ENCODE assay signal across 8 mouse cellular contexts in the genomic region with DNA sequence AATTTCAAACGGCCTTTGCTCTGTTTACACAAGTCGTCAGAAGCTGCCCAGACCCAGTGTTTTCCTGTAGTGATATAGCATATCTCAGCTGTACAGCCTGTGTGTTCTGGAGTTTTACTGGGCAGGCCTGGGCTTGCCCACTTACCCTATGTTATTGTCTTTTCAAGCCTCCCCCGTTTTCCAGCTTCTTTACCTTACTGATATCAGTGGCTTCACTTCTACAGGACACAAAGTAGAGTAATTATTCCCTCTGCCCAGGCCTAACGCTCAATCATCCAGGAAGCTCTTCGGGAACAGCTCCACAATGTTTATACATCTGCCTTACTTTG.
DNase-seq lines count a peak whose midpoint lies in the region; ATAC-seq and TF ChIP-seq lines count a peak whose summit lies in the region.

No protein-coding gene starts in this region.

- dilution Hi-C loops in CH12.LX (cut with MboI; ENCODE audit: extremely low pct_ligation_motif_present, extremely low pct_unique_long_range_greater_than_20kb, low sequenced_read_pairs) = no loop called here

- no peak for TF ChIP-seq EP300 in CH12.LX (IDR thresholded peaks at IDR 0.05; ENCODE audit: low read length)

- TF ChIP-seq CTCF in CH12.LX (conservative IDR thresholded peaks at IDR 0.05 in 1 of 2, IDR thresholded peaks at IDR 0.05 in 1 of 2; ENCODE audit: low read depth in 2 of 2, low read length in 2 of 2) = no peak

- DNase-seq in CH12.LX (ENCODE audit: extremely low read depth) (no peak), MN1 (ENCODE audit: low spot score) (no peak)
- DNase-seq in embryo, embryonic 9.5 days (ENCODE audit: extremely low spot score) = peak; percentile 7
- DNase-seq in left cerebral cortex, adult 9 months (ENCODE audit: low spot score in 2 of 2) = no peak
- no peak for DNase-seq in B cell, adult 2 months
- no peak for DNase-seq in layer of hippocampus, adult 11-12 months (ENCODE audit: low spot score)

- no peak overlapping the region for H3K4me3 ChIP-seq in CH12.LX (replicated peaks in 1 of 3; ENCODE audit: low read depth in 2 of 3, low read length in 2 of 3, poor library complexity in 1 of 3)
- no peak overlapping the region for H3K4me3 ChIP-seq in kidney, embryonic 15.5 days (replicated peaks)
- H3K4me3 ChIP-seq in lung, embryonic 15.5 days = no peak overlapping the region

- 11% methylated on average over 5 of the region's 5 CpGs for WGBS in kidney, embryonic 15.5 days
- 7% methylated on average over 5 of the region's 5 CpGs for WGBS in lung, embryonic 15.5 days

- peak overlapping the region; percentile 91 for H3K9ac ChIP-seq in CH12.LX (ENCODE audit: insufficient read depth, low read depth)
- no peak overlapping the region for H3K9ac ChIP-seq in kidney, embryonic 15.5 days
- no peak overlapping the region for H3K9ac ChIP-seq in lung, embryonic 15.5 days

- ATAC-seq in kidney, embryonic 15.5 days (replicated peaks; ENCODE audit: low FRiP score) = peak; percentile 79
- ATAC-seq in lung, embryonic 15.5 days (ENCODE audit: borderline replicate concordance, extremely low read depth, low FRiP score, low TSS enrichment) = peak; percentile 91

- peak overlapping the region; percentile 94 for H3K27ac ChIP-seq in CH12.LX (ENCODE audit: insufficient read depth, low read depth)
- peak overlapping the region; percentile 93 for H3K27ac ChIP-seq in kidney, embryonic 15.5 days
- H3K27ac ChIP-seq in lung, embryonic 15.5 days = peak overlapping the region; percentile 95

- no peaks in the 10 kb centered on the region for H3K79me2 ChIP-seq in CH12.LX (replicated peaks; ENCODE audit: control insufficient read depth, extremely low read depth, insufficient read depth, poor library complexity, severe bottlenecking)

- TF ChIP-seq RAD21 in CH12.LX (IDR thresholded peaks at IDR 0.05; ENCODE audit: low read depth, low read length) = no peak

- in situ Hi-C loops in CH12.LX (cut with MboI; ENCODE audit: low pct_ligation_motif_present, low pct_unique_long_range_greater_than_20kb, low sequenced_read_pairs) = no loop called here

- TF ChIP-seq POLR2A in CH12.LX (IDR thresholded peaks at IDR 0.05; ENCODE audit: low read depth, low read length) = no peak

- peaks cover 8 to 43% of the 10 kb centered on the region in 2 experiments for H3K4me1 ChIP-seq in CH12.LX (ENCODE audit: control insufficient read depth in 1 of 2, insufficient read depth in 2 of 2)
- H3K4me1 ChIP-seq in kidney, embryonic 15.5 days = peaks cover 32% of the 10 kb centered on the region
- peaks cover 35% of the 10 kb centered on the region for H3K4me1 ChIP-seq in lung, embryonic 15.5 days

- H3K9me3 ChIP-seq in CH12.LX (replicated peaks; ENCODE audit: low read length) = no peaks in the 10 kb centered on the region
- H3K9me3 ChIP-seq in kidney, embryonic 15.5 days (replicated peaks) = no peaks in the 10 kb centered on the region
- H3K9me3 ChIP-seq in lung, embryonic 15.5 days = no peaks in the 10 kb centered on the region

- H3K27me3 ChIP-seq in CH12.LX (replicated peaks) = no peaks in the 10 kb centered on the region
- no peaks in the 10 kb centered on the region for H3K27me3 ChIP-seq in kidney, embryonic 15.5 days
- no peaks in the 10 kb centered on the region for H3K27me3 ChIP-seq in lung, embryonic 15.5 days

- no peaks in the 10 kb centered on the region for H3K36me3 ChIP-seq in CH12.LX (replicated peaks in 1 of 2; ENCODE audit: control insufficient read depth in 1 of 2, insufficient read depth in 1 of 2, low read length in 1 of 2)
- H3K36me3 ChIP-seq in kidney, embryonic 15.5 days = no peaks in the 10 kb centered on the region
- no peaks in the 10 kb centered on the region for H3K36me3 ChIP-seq in lung, embryonic 15.5 days

- peak overlapping the region; percentile 82 for H3K4me2 ChIP-seq in CH12.LX (ENCODE audit: insufficient read depth, low read depth, poor library complexity, severe bottlenecking)
- H3K4me2 ChIP-seq in kidney, embryonic 15.5 days = no peak overlapping the region
- H3K4me2 ChIP-seq in lung, embryonic 15.5 days = peak overlapping the region; percentile 38

TF ChIP-seq in CH12.LX, 34 proteins besides CTCF, POLR2A, EP300 and RAD21:
- TF ChIP-seq IRF4 (IDR thresholded peaks at IDR 0.05; ENCODE audit: low read depth, low read length) (peak; percentile 40; the same call in 1 of the 2 replicates), CHD1 (IDR thresholded peaks at IDR 0.05; ENCODE audit: low read depth, low read length) (peak; percentile 93), GABPA (IDR thresholded peaks at IDR 0.05; ENCODE audit: insufficient replicate concordance, low read depth, low read length) (no peak), JUND (conservative IDR thresholded peaks at IDR 0.05; ENCODE audit: low read depth, low read length) (no peak), E2F4 (IDR thresholded peaks at IDR 0.05; ENCODE audit: insufficient replicate concordance, low read depth, low read length) (no peak)
